Comparison of ENCODE assay signal across 18 mouse cellular contexts in the genomic region with DNA sequence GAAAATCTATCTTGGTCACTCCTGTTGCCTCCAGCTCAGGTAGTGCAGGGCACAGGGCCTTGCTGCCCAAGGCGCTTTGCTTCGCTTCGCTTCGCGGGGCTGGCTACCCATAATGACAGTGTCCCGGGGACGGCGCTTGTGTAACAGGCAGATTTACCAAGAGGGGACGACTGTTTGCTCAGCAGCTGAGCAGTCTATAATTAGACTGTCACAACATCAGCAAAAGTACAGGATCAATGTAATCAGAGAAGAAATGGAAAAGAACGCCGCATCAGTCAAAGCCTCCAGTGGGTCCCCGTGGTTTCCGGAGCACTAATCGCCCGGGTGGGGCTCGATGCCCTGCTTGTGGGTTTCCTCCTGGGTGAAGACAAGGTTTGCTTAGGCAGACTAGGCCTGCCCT. TPM values are rescaled to one million over a fixed set of nuclear protein-coding genes. Genes with fewer than 3 reads are reported as not detected.
DNase-seq lines count a peak whose midpoint lies in the region; ATAC-seq and TF ChIP-seq lines count a peak whose summit lies in the region.
"Had no signal": no experiment of that assay in that cellular context is flagged by ENCODE, and none has a peak within 500 bp of the region (broad histone marks: within the 10 kb centered on the region; RNA-seq: fewer than 3 reads in every experiment).

No protein-coding gene starts in this region.

- no peak for ATAC-seq in forebrain, embryonic 14.5 days
- ATAC-seq in megakaryocyte progenitor cell, adult 5-6 weeks (replicated peaks; ENCODE audit: poor library complexity) = peak; percentile 53

- no peak overlapping the region for H3K9ac ChIP-seq in forebrain, embryonic 14.5 days (ENCODE audit: low read length)
- H3K9ac ChIP-seq: heart, embryonic 15.5 days; neural tube, embryonic 13.5 days had no signal

- TF ChIP-seq CTCF in gastrocnemius, adult 2 months (IDR thresholded peaks at IDR 0.05) = no peak
- TF ChIP-seq CTCF in testis, adult 2 months (IDR thresholded peaks at IDR 0.05; ENCODE audit: control insufficient read depth, insufficient read depth, insufficient replicate concordance, low read depth, low read length) = no peak

- H3K36me3 ChIP-seq in testis, adult 2 months (ENCODE audit: control insufficient read depth, insufficient read depth, low read length) = no peaks in the 10 kb centered on the region
- H3K36me3 ChIP-seq in forebrain, embryonic 14.5 days (ENCODE audit: control insufficient read depth, insufficient read depth, low read length) = no peaks in the 10 kb centered on the region
- H3K36me3 ChIP-seq: heart, embryonic 15.5 days; limb, embryonic 10.5 days; neural tube, embryonic 13.5 days had no signal

- TF ChIP-seq POLR2A in testis, adult 2 months (IDR thresholded peaks at IDR 0.05; ENCODE audit: control insufficient read depth, low read depth, low read length) = no peak

- DNase-seq in gastrocnemius, adult 2 months = peak; percentile 70
- no peak for DNase-seq in gastrocnemius, postnatal 4 days (ENCODE audit: low spot score in 2 of 2)
- DNase-seq in testis, postnatal 14 days (ENCODE audit: low spot score) = no peak
- DNase-seq in forebrain, embryonic 14.5 days (ENCODE audit: low spot score) = peak; percentile 19
- no peak for DNase-seq in lung, postnatal 25 days (ENCODE audit: low spot score)
- DNase-seq in adrenal gland, postnatal 4 days (ENCODE audit: low spot score in 2 of 2) = no peak
- DNase-seq: adrenal gland, postnatal 14 days; cerebellum, postnatal 25 days; heart, adult 18-20 months; kidney, adult 11 months; kidney, postnatal 25 days; layer of hippocampus, postnatal 36 days; lung, adult 2 months had no signal

- peak overlapping the region; percentile 74 for H3K27ac ChIP-seq in gastrocnemius, adult 2 months
- H3K27ac ChIP-seq in testis, adult 2 months (ENCODE audit: control insufficient read depth, insufficient read depth, low read depth, low read length) = no peak overlapping the region
- H3K27ac ChIP-seq in forebrain, embryonic 14.5 days (ENCODE audit: low read depth, low read length) = no peak overlapping the region
- H3K27ac ChIP-seq: heart, embryonic 15.5 days; limb, embryonic 10.5 days; neural tube, embryonic 13.5 days had no signal

- WGBS in forebrain, embryonic 14.5 days = 70% methylated on average over 16 of the region's 16 CpGs

- H3K4me3 ChIP-seq in gastrocnemius, adult 2 months = peak overlapping the region; percentile 39
- H3K4me3 ChIP-seq in testis, adult 2 months (ENCODE audit: control insufficient read depth, low read depth, low read length) = peak overlapping the region; percentile 17; the same call in 1 of the 2 replicates
- no peak overlapping the region for H3K4me3 ChIP-seq in forebrain, embryonic 14.5 days (ENCODE audit: low read depth, low read length)
- H3K4me3 ChIP-seq: heart, embryonic 15.5 days; limb, embryonic 10.5 days; neural tube, embryonic 13.5 days had no signal

- intact Hi-C loops in gastrocnemius, adult 2 months (cut with DNase I) = no loop called here

- H3K4me2 ChIP-seq in forebrain, embryonic 14.5 days (ENCODE audit: low read length) = no peak overlapping the region
- H3K4me2 ChIP-seq: heart, embryonic 15.5 days; neural tube, embryonic 13.5 days had no signal

- H3K4me1 ChIP-seq in testis, adult 2 months (ENCODE audit: control insufficient read depth, insufficient read depth, low read length) = peaks cover 8% of the 10 kb centered on the region
- no peaks in the 10 kb centered on the region for H3K4me1 ChIP-seq in forebrain, embryonic 14.5 days (ENCODE audit: control insufficient read depth, insufficient read depth, low read length)
- H3K4me1 ChIP-seq: heart, embryonic 15.5 days; limb, embryonic 10.5 days; neural tube, embryonic 13.5 days had no signal

- H3K9me3 ChIP-seq in forebrain, embryonic 14.5 days (replicated peaks; ENCODE audit: control insufficient read depth, low read length) = no peaks in the 10 kb centered on the region
- H3K9me3 ChIP-seq: heart, embryonic 15.5 days; limb, embryonic 10.5 days; neural tube, embryonic 13.5 days had no signal

- no peaks in the 10 kb centered on the region for H3K27me3 ChIP-seq in testis, adult 2 months (ENCODE audit: control insufficient read depth, insufficient read depth, low read length)
- H3K27me3 ChIP-seq in forebrain, embryonic 14.5 days (replicated peaks; ENCODE audit: control insufficient read depth, insufficient read depth, low read length) = no peaks in the 10 kb centered on the region
- H3K27me3 ChIP-seq: heart, embryonic 15.5 days had no signal

RNA-seq across cellular contexts. Expression of a gene that starts 6.3 kb away (rescaled TPM):
- total RNA-seq in gastrocnemius, adult 2 months (2021) = 1 to 10 TPM; 1.2 to 1.3 TPM
- 1 to 10 TPM; 4.0 to 6.5 TPM for total RNA-seq in gastrocnemius, postnatal 4 days (2021)
- 240 and 248 TPM in 2 replicates for polyA plus RNA-seq in testis, adult 2 months (2012; rRNA removed)
- 1.9 and 2.9 TPM in 2 replicates for polyA plus RNA-seq in forebrain, embryonic 14.5 days (2014; fragmentation: Nextera tagmentation; extraction: Ambion mirVana)
- 1.0 and 1.3 TPM in 2 replicates for total RNA-seq in megakaryocyte progenitor cell, adult 5-6 weeks (2015)
- total RNA-seq in megakaryocyte progenitor cell, adult 5-6 weeks (2017) = 0.71 and 0.91 TPM in 2 replicates
- 10 to 100 TPM; 22.3 to 28.9 TPM for total RNA-seq in adrenal gland, postnatal 4 days (2021)

Comparison
In these comparisons a context has a peak if more than half of its experiments do, and no peak if none do; other contexts are left out.
1. DNase-seq: peak in gastrocnemius, adult 2 months (single experiment) and forebrain, embryonic 14.5 days (single experiment); none in gastrocnemius, postnatal 4 days (0 of 2), testis, postnatal 14 days (single experiment), lung, postnatal 25 days (single experiment) and adrenal gland, postnatal 4 days (0 of 2).